Mouse (Mus musculus): Measurements from ENCODE around the gene 5730409E04Rik. TPM values are rescaled to one million over a fixed set of nuclear protein-coding genes. Genes with fewer than 3 reads are reported as not detected.

Gene 5730409E04Rik
- polyA plus RNA-seq, 1 experiment: 11.7 TPM

DNA sequence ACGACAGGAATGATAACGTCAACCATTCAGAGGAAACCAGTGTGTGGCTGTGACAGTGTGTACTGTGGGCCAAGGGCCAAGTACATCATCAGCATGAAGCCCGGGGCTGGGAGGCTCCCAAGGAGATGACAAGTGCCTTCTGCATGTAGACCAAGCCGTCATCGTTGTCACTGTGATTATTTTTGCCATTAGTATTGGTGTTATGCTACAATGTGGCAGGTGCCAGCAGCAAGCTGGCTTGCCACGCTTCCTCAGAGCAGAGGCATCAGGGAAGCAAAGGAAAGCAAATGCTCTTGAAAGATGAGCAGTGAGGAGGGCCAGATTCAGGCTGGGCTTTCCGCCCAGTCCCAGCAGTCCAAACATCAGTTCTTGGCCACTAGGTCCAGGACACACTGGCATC is 51.6 kb downstream of the 5730409E04Rik start:
- TF ChIP-seq POLR2A (IDR thresholded peaks at IDR 0.05; ENCODE audit: borderline replicate concordance, low read depth, low read length) (no peak), CTCF (IDR thresholded peaks at IDR 0.05; ENCODE audit: low read depth, low read length) (no peak)
- H3K27ac ChIP-seq (ENCODE audit: insufficient read depth, low read depth, low read length): no peak overlapping the region
- H3K4me1 ChIP-seq (ENCODE audit: control insufficient read depth, insufficient read depth, low read length): peaks cover 11% of the 10 kb centered on the region
- no peak overlapping the region for H3K4me3 ChIP-seq (ENCODE audit: insufficient read depth, low read length)

Other genes with a start within 250 kb of the 5730409E04Rik start
- 21.9 and 24.4 TPM in 2 replicates for gene Ago3, start 180.3 kb upstream of the 5730409E04Rik start, polyA plus RNA-seq (2012; ENCODE audit: insufficient read depth, insufficient read length, missing spikeins)
- gene Ago1, start 141.2 kb upstream of the 5730409E04Rik start, polyA plus RNA-seq (2012; ENCODE audit: insufficient read depth, insufficient read length, missing spikeins): 27.3 and 29.1 TPM in 2 replicates
- gene Ago4, start 76.3 kb upstream of the 5730409E04Rik start, polyA plus RNA-seq (2012; ENCODE audit: insufficient read depth, insufficient read length, missing spikeins): 22.8 and 23.2 TPM in 2 replicates
- gene Clspn, start 52.9 kb upstream of the 5730409E04Rik start, polyA plus RNA-seq (2012; ENCODE audit: insufficient read depth, insufficient read length, missing spikeins): 11.7 and 13.2 TPM in 2 replicates
- 171 and 182 TPM in 2 replicates for gene Psmb2, start 67.8 kb downstream of the 5730409E04Rik start, polyA plus RNA-seq (2012; ENCODE audit: insufficient read depth, insufficient read length, missing spikeins)
- not detected in 2 replicates for gene Tfap2e, start 126.4 kb downstream of the 5730409E04Rik start, polyA plus RNA-seq (2012; ENCODE audit: insufficient read depth, insufficient read length, missing spikeins)
- 10.8 and 13.1 TPM in 2 replicates for gene Ncdn, start 143.6 kb downstream of the 5730409E04Rik start, polyA plus RNA-seq (2012; ENCODE audit: insufficient read depth, insufficient read length, missing spikeins)
- 25.3 and 30.6 TPM in 2 replicates for gene AU040320, start 143.7 kb downstream of the 5730409E04Rik start, polyA plus RNA-seq (2012; ENCODE audit: insufficient read depth, insufficient read length, missing spikeins)

All from bone marrow macrophage, adult 2 months (primary cell).